ENCODE assay signal across 15 mouse cellular contexts in the genomic region with DNA sequence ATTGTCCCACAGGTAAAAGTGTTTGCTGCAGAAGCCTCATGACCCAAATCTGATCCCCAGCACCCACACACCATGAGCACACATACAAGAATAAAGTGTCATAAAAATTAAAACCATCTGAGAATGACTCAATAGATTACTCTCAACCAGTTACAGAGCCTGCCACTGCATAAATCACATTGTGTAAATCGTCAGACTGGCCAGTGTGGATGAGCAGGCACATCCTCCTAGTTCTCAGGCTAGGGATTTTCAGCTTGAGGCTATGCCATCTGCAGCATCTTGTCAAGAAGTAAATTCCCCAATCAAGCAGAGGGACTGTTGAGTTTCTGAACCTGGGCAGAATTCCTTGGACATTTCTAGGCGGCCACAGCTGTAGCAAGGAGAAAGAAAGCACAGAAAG.
"Had no signal": no experiment of that assay in that cellular context is flagged by ENCODE, and none has a peak within 500 bp of the region (broad histone marks: within the 10 kb centered on the region; RNA-seq: fewer than 3 reads in every experiment).

No protein-coding gene starts in this region.

- ATAC-seq: midbrain, embryonic 16.5 days had no signal

- H3K9me3 ChIP-seq: liver, embryonic 13.5 days; midbrain, embryonic 12.5 days; neural tube, embryonic 13.5 days had no signal

- DNase-seq: kidney, adult 8-10 months; kidney, postnatal 14 days; kidney, postnatal 4 days; liver, embryonic 13.5 days; lung, adult 2 months; lung, postnatal 14 days; lung, postnatal 4 days; retina, postnatal 1 day; right cerebral cortex, postnatal 25 days; thymus, adult 18-20 months; thymus, postnatal 4 days had no signal

- H3K27ac ChIP-seq: liver, embryonic 13.5 days; midbrain, embryonic 12.5 days; neural tube, embryonic 13.5 days had no signal

- H3K27me3 ChIP-seq: liver, embryonic 13.5 days; midbrain, embryonic 12.5 days; neural tube, embryonic 13.5 days had no signal

- H3K36me3 ChIP-seq: liver, embryonic 13.5 days; midbrain, embryonic 12.5 days; neural tube, embryonic 13.5 days had no signal

- H3K4me1 ChIP-seq: liver, embryonic 13.5 days; midbrain, embryonic 12.5 days; neural tube, embryonic 13.5 days had no signal

- H3K4me3 ChIP-seq: liver, embryonic 13.5 days; midbrain, embryonic 12.5 days; myocyte; neural tube, embryonic 13.5 days had no signal

- H3K9ac ChIP-seq: liver, embryonic 13.5 days; midbrain, embryonic 12.5 days; neural tube, embryonic 13.5 days had no signal
